Mouse (Mus musculus): ENCODE data around the gene Creg1.

DNA sequence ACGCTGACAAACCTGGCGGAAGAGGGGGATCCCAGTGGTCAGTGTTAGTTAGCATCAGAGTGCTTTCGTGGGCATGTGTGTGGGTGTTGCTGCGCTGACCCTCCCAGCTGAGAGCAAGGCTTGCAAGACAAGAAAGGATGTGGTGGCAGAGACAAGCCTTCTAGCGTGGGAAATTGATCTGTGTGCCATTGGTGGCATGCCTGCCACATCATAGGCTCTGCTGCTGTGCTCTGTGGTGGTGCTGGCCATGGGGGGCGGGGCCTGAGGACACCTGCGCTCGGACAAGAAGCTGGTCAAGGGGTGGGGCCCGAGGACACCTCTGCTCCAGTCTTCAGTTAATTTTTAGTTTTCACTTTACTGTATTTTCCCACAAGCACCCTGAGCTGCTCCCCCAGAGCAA, 52.8 kb downstream of the Creg1 start:
- TF ChIP-seq CHD2 (IDR thresholded peaks at IDR 0.05; ENCODE audit: low read depth, low read length) (no peak), ZC3H11A (IDR thresholded peaks at IDR 0.05; ENCODE audit: borderline replicate concordance, low read depth, low read length) (no peak), ZNF384 (IDR thresholded peaks at IDR 0.05; ENCODE audit: low read depth, low read length) (no peak)

All from ES-E14 (cell line).